Mouse (Mus musculus): ENCODE data around the gene Repin1. TPM values are rescaled to one million over a fixed set of nuclear protein-coding genes. Genes with fewer than 3 reads are reported as not detected.

Repin1 gene
- total RNA-seq (2021) = 10 to 100 TPM; 27.3 to 33.7 TPM

DNA sequence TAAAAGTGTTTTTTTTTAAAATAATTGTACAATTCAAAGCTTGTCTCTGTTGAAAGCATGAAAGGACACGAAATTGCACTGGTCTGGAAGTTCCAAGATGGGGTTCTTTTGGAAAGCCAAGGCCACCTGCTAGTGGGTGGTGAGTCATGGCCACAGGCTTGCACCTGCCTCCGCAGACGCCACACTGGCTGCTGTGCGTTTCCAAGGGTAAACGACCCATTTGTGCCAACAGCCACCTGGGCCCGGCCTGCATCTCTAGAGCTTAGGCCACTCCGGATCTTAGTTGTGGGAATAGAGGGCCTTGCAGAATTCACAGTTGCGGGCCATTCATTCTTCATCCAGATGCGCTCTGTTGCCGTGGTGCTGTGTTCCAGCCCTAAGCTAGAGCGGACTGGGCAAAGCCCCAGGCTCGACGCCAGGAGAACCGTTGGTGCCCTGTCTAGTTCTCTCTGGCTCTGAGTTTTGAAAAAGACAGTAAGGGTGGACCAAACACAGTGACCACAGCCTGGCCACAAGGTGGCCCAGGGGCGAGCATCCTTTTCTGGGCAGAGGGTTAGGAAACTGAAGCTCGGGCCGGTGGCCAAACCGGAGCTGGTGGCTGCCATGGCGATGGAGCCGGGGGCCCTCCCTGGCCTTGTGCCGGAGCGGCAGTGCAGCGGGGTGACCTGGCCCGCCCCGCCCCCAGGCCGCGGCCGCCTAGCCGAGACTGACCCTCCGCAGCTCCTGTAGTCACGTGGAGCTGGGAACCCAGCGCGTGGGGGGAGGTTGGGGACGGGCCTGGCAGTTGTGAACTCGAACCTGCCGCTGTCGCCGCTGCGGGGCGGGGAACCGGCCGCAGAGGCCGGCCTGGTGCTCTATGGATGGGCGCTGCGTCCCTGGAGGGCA, at the start of gene Repin1, which contains the start of gene Gm44965:
TSS of gene Repin1 (plus strand) at position 726 of the 885 bp plus-strand sequence.
TSS of gene Gm44965 (plus strand) at position 784 of the 885 bp plus-strand sequence.
- DNase-seq = peak; percentile 96
- intact Hi-C loops (cut with DNase I) = no loop called here

DNA sequence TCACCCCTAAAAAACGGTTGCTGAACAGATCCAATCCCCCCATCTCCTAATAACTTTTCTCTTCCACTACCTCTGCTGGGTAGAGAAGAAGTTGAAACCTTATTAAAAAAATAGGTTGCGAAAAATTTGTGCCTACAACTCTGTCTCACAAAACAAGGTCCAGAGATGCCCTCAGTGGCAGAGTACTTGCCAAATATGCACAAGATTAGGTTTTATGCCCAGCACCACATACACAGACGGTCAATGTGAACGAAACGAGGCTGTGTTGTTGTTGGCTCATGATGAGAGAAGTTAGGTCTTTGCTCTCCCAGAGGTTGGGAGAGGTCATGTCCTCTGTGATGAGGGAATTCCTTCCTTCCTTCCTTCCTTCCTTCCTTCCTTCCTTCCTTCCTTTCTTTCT, 48.4 kb upstream of the Repin1 start:
- intact Hi-C loops (cut with DNase I) = no loop called here

DNA sequence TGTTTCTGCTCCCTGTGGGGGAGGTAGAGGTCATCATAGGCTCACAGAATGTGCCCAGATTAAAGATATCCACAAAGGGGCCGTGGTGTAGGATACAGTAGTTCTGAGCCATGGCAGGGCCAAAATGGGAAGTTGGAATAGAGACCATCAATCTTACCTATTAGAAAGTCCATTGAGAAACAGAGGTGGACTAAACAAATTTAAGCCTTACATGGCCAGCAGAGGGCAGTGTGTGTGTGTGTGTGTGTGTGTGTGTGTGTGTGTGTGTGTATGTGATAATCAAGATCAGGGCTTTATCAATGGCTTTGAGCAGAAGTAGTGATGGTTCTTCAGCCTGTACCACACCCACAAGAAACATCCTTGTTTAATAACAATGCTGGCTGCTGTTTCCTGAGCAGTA, 47.4 kb upstream of the Repin1 start:
- intact Hi-C loops (cut with DNase I) = loop anchor here (2.0 kb wide), 2 partner anchors 37 to 97 kb away; no protein-coding TSS in a partner anchor
- DNase-seq = peak; percentile 52 to 57

More for the DNA sequence above, 48.4 kb upstream of the Repin1 start:
- DNase-seq = no peak

DNA sequence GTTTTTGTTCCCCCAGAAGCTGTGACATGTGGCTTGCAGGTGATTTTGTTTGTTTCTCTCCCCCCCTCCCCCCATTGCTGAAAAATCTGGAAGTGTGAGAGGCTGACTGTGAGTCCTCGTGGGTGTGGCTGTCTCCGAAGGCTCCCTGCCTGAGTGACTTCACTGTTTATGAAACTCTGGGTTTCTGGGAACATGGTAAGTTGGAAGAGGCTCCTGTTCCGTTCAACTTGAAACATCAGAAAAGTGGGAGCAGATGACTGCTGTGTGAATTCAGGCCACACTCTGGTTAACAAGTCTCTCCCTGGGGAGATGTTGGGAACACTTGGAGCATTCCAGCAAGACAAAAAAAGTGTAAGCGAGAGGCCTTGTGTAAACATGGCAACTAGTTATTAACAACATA, 46.8 kb upstream of the Repin1 start:
- no peak for DNase-seq
- intact Hi-C loops (cut with DNase I) = loop anchor here (2.0 kb wide), 2 partner anchors 36 to 96 kb away; no protein-coding TSS in a partner anchor

DNA sequence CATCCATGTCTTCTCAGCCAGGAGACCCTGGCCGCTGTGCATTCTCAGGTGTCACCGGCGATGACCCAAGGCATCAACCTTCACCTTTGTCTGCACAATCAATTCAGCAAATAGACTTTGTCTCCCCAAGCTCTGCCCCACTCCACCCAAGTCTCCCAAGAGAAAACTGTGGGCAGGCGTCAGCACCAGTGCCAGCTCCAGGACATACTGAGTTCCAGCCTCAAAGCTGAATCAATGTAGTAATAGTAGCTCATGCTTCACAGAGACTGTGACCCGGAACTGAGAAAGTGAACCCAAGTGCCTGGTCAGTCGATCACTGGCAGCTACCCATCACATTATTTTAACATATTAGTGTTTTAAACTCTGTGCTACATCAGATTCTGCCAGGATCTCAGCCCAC, 45.4 kb upstream of the Repin1 start:
- intact Hi-C loops (cut with DNase I) = no loop called here
- DNase-seq = no peak

DNA sequence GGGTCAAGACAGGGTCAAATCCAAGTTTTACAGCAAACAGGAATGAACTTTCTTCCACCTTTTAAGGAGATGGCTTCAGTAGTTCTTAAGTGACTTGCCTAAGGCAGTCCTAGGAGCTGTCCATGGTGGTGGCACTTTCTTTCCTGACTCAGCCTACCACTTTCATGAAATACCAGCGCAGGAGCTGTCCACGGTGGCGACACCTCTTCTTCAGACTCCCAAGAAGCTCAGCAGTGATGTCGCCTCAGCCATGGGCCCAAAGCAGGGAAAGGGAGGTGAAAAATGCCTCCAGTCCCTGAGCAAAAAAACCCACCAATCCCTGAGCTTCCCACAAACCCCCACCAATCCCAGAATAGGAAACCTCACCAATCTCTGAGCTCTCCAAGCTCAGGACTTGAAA, 40.8 kb upstream of the Repin1 start:
- intact Hi-C loops (cut with DNase I) = no loop called here
- DNase-seq = no peak

DNA sequence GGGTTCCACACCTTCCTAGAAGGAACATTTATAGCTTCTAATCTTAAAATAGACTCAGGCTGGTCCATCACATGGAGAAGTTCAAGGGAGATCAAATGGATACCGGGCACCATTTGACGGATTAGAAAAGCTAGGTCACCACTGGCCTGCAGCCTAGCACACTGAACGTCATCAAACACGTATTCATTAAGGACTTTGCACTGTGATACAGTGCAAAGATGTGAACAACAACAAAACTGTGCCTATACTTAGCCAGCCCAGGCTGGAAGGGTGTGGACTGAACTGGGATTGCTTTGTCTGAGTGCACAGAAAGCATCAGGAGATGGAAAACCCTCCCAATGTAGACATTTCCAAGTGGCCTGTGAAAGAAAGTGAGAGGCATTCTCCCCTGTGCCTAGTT, 39.9 kb upstream of the Repin1 start:
- no peak for DNase-seq
- intact Hi-C loops (cut with DNase I) = loop anchor here (2.0 kb wide), 1 partner anchor 19 kb away; the partner anchor contains the start of gene Rarres2

DNA sequence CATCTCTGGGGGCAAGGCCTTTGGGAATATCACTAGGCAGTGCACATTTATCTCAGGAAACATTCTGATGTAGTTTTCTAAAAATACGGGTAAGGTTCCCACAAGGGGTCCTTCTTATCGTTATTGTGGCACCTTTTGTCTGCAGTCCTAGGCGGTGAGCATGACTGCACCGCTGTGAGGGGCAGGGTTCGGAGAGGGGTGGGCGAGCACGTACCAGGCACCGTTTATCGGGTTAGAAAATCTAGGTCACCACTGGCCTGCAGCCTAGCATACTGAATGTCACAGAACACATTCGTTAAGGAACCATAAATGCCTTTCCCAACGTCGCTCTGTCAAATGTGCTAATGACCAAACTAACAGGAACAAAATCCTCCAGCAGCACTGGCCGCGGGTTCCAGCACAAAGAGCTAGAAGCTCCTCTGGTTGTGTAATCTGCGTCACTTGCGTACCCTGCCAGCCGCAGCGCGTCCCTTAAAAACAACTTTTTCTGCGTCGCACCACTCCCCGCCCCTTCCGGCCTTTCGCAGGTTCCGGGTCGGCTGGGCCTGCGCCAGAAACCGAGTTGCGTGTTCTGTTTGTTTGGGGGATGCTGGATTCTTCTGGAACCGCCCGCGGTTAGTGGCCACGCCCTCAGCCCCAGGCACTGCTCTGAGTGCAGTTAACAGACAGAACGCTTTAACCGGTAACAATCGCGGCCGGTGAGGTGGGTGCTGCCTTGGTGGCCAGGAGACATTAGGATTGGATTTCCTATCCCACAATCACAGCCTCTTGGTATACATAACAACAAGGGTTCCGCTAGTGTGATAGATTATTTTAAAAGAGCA, 39.2 kb upstream of the Repin1 start, which contains the start of gene Lrrc61:
TSS of gene Lrrc61 (plus strand) at position 517 of the 824 bp plus-strand sequence.
- intact Hi-C loops (cut with DNase I) = loop anchor here (2.0 kb wide), 1 partner anchor 18 kb away; the partner anchor contains the start of gene Rarres2
- peak; percentile 99 for DNase-seq

DNA sequence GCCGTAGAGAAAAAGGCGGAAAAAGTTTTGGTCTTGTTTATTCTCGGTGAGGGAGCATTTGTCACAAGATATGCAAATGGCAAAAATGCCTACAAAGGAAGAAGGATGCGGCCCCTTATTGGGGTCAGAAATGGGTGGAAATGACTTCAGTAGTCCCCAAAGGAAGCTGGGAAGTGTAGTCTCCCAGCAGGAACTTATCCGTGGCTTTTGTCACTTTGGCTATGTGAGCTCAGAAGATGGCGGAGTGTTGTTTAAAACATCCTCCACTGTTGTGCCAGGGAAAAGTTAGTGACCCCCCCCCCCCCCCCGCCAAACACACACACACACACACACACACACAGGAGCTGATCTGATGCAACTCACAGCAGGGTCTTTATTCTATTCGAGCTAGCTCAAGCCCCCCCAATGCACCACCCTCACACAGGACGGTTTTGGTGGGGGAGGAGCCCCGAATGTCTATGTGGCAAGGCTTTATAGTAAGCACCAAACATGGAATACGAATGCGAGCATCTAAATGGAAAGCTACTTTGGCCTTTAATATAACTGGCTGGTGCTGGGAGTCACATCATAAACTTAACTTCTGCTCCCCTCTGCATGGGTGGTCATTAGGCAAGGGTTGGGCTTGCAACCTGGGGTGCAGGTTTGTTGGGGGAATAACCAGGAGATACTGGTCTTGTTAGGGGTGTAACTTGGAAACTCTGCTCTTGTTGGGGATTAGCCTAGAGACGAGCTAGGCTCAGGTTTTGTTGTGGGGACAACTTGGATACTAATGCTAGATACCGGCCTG, 38.4 kb upstream of the Repin1 start:
- DNase-seq = peak in 1 of 2 experiments; percentile 43
- intact Hi-C loops (cut with DNase I) = loop anchor here (2.0 kb wide), 1 partner anchor 18 kb away; the partner anchor contains the start of gene Rarres2

DNA sequence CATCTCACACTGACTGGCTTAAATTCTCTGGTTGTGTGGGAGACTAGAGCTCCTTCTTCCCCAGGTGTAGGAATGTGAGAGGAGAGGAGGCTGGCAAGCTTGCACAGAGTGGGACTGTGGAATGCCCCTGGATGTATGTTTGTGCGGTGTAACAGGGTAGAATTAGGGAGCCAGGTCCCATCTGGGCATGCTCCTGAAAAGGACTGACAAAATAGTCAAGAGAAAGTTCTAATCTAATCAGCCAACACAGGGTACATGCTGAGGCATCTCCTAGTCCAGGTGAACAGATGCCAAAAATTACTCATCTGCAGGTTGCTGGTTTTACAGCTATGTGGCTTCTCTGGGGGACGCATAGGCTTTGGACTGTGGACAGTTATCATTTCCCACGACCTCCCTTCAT, 37.7 kb upstream of the Repin1 start:
- intact Hi-C loops (cut with DNase I) = loop anchor here (2.0 kb wide), 1 partner anchor 17 kb away; the partner anchor contains the start of gene Rarres2
- DNase-seq = no peak

DNA sequence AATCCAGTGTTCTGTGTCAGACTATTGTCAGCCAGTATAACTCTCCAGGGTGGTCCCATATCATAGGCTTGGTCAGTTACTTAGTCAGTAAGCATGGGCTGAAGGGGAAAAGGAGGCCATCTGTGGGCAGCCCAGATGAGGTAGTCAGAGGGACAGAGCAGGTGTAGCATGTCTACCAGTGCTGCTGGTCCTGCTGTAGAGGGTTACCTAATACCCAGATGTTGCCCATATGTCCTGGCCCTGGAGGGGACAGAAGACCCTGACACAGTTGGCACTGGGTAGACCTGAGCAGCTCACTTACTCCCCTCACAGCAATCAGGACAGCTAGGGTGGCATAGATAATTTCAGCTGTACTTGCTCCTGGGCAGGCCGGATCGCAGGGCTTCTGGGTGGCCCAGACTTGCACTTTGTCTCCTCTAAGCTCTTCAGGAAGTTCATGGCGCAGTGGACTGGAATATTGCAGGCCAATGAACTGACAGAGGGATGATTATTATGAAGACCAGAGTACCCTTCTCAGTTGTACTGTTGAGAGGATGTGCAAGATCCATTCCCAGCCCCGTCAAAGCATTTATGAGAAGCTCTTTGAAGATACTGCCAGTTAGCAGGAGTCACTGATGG, 27.9 kb upstream of the Repin1 start:
- no peak for DNase-seq
- intact Hi-C loops (cut with DNase I) = no loop called here

DNA sequence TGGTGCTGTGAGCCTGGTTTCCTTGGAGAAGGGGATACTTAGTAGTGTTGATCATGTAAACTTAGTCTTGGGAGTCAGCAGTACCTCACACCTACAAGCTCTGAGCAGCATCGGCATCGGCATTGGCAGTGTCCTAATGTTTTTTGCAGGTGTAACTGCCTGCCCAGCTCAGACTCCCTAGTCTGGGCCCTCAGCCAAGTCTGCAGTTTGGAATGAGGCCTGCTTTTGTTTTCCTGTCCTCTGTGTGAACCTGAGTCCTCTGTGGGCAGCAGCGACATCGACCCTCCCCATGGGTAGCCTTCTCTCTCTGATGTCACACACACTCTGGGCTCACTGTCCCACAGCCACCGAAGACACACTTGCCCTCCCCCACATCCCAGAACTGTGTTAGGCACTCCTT, 27.4 kb upstream of the Repin1 start:
- peak; percentile 64 to 73 for DNase-seq

DNA sequence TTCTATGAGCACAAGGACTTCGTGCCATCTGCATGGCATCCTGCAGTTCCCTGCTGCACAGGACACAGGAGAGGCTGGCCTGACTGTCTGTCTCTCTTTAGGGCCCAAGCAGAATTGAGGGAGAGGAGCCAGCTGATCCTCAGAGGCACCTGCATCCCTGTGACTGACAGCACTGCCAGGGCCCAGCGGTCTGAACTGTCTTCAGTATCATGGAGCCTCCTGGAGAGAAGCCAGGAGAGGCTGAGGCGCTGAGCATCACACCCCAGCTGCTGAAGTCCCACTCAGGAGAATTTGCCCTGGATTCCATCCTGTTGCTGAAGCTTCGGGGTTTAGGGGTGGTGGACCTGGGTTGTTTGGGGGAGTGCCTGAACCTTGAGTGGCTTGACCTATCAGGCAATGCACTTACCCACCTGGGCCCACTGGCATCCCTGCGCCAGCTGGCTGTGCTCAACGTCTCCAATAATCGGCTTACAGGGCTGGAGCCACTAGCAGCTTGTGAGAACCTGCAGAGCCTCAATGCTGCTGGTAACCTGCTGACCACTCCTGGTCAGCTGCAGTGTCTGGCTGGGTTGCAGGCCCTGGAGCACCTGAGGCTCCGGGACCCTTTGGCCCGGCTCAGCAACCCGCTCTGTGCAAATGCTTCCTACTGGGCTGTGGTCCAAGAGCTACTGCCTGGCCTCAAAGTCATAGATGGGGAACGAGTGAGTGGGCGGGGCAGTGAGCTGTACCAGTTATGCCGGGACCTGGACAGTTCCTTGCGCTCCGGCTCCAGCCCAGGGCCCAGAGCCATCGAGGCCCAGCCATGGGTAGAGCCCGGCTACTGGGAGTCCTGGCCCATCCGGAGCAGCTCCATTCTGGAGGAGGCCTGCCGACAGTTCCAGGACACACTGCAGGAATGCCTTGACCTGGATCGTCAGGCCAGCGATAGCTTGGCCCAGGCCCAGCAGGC, 25.4 kb upstream of the Repin1 start:
- peak; percentile 57 to 67 for DNase-seq
- intact Hi-C loops (cut with DNase I) = no loop called here

More for the DNA sequence above, 27.4 kb upstream of the Repin1 start:
- intact Hi-C loops (cut with DNase I) = no loop called here

DNA sequence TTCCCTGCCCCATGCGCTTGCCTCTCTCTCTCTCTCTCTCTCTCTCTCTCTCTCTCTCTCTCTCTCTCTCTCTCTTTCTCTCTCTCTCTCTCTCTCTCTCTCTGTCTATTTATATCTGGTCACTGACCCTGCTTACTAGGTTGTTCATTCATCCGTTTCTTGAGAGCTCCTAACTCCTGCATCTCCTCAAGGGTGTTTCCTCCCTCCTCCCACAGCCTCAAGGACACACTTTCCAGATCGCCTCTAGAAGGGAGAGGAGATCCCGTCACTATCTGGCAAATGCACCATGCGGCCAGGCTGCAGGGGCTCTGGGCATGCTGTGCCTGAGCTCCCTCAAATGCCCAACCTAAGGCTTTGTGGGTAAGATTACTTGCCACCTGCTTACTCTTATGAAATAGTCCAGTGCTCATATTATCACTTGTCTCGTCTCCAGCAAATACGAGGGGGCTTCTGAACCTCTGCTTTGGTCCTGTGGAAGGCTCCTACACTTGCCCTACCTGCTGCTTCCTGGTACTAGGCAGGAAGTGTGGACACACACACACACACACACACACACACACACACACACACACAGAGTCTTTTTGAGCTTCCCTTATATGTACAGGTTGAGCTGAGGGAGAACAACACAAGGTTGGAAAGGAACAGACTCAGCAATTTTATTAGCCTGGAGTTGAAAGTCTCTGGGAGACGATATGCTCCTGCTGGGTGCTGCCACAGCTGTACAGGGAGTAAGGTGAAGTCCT, 24.4 kb upstream of the Repin1 start:
- intact Hi-C loops (cut with DNase I) = no loop called here
- DNase-seq = no peak

DNA sequence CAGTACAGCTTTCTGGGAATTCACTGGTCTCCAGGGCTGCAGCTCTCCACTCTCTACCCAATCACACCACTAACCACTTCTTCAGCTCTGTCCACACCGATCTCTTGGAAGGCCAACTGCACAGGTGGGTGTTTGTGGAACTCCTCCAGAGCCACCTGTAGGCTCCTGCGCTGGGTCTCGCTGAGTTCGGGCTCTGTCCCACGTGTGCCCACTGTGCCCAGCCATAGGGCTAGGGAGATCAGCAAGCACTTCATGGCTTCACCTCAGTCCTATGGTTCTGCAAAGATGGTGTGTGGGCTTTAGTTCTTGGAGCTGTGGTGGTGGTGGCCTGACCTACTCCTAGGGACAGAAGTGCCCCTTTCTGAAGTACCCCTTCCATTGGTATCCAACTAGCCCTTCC, 21.7 kb upstream of the Repin1 start:
- no peak for DNase-seq
- intact Hi-C loops (cut with DNase I) = loop anchor here (2.0 kb wide), 1 partner anchor 17 kb away; the partner anchor contains the start of gene Lrrc61

DNA sequence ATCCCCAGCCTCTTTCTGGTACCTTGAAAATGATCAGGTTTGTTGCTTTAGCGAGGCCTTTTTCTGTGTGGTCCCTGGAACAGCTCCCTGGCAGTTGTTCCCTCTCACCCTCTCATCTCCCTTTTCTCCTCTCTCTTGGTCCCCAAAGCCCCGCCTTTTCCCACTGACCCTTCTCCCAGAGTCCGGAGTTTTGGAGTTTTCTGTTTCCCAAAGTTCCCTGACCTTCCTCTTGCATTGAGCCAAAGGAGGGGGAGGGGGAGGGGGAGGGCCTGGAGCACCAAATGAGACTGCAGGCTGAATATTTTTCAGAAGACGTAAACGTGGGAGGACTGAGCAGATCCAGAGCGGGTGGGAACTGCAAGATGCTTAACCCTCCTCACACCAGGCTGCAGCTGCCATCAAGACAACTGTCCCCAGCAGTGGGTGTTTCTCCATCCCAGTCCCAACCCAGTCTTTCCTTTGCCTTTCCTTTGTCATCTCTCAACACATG, 21.1 kb upstream of the Repin1 start, which contains the start of gene Rarres2:
TSS of gene Rarres2 (minus strand) at position 218 of the 490 bp plus-strand sequence.
- intact Hi-C loops (cut with DNase I) = loop anchor here (2.0 kb wide), 1 partner anchor 18 kb away; the partner anchor contains the start of gene Lrrc61
- peak; percentile 51 to 64 for DNase-seq

DNA sequence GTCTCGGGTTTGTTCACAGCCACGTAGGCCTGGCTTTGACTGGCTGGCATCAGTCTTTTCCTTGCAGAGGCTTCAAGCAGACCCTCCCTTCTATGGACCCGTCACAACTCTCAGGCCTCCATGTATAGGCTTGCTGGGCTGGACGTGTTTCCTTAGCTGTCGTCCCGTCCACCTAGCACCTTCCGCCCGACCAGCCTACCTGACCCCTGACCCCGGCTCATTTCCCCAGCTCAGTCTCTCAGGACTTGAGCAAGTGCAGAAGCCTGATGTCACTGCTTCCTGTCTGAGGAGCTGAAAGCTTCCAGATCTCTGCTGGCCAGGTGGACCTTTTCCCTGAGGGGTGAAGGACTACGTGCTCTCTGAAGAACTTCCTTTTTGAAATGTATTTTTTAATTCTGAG, 20.4 kb upstream of the Repin1 start:
- peak; percentile 47 to 49 for DNase-seq
- intact Hi-C loops (cut with DNase I) = loop anchor here (2.0 kb wide), 1 partner anchor 18 kb away; the partner anchor contains the start of gene Lrrc61
